Mouse (Mus musculus) E14TG2a.4 (cell line): ENCODE measurements around the gene Ift172.

Source experiments
- CTCF ChIP-seq: conservative IDR thresholded peaks from 2 replicates; pipeline ENCODE4 v1.5.1; 2014; ENCODE audit warnings: low read length
- NANOG ChIP-seq: IDR thresholded peaks from 2 replicates; pipeline ENCODE4 v1.6.1; 2014; ENCODE audit warnings: borderline replicate concordance, low read length, mixed read lengths
- POU5F1 ChIP-seq: IDR thresholded peaks from 2 replicates; pipeline ENCODE4 v1.6.1; 2014; ENCODE audit warnings: low read length, borderline replicate concordance

GRCm38 (mm10) chr5:31250716-31251115 lies 40.2 kb downstream of the Ift172 start:
- TF ChIP-seq CTCF (no peak), POU5F1 (no peak), NANOG (no peak)
